Mouse (Mus musculus) brain, embryonic 14.5 days (tissue): Measurements from ENCODE around the gene Exosc10.

Source experiments
- CTCF ChIP-seq: fragments of 200-500 bp; IDR thresholded peaks from 2 replicates; pipeline ENCODE4 v1.5.1; 2012; ENCODE audit warnings: inconsistent platforms, mild to moderate bottlenecking, moderate library complexity, borderline replicate concordance; ENCODE audit not compliant: insufficient read depth, insufficient read length; ENCODE audit errors: extremely low read depth
- POLR2A ChIP-seq: fragments of 200-500 bp; IDR thresholded peaks from 2 replicates; pipeline ENCODE4 v1.6.1; 2012; ENCODE audit warnings: mild to moderate bottlenecking, inconsistent platforms, borderline replicate concordance; ENCODE audit not compliant: poor library complexity, insufficient read depth, insufficient read length, severe bottlenecking; ENCODE audit errors: extremely low read depth

DNA sequence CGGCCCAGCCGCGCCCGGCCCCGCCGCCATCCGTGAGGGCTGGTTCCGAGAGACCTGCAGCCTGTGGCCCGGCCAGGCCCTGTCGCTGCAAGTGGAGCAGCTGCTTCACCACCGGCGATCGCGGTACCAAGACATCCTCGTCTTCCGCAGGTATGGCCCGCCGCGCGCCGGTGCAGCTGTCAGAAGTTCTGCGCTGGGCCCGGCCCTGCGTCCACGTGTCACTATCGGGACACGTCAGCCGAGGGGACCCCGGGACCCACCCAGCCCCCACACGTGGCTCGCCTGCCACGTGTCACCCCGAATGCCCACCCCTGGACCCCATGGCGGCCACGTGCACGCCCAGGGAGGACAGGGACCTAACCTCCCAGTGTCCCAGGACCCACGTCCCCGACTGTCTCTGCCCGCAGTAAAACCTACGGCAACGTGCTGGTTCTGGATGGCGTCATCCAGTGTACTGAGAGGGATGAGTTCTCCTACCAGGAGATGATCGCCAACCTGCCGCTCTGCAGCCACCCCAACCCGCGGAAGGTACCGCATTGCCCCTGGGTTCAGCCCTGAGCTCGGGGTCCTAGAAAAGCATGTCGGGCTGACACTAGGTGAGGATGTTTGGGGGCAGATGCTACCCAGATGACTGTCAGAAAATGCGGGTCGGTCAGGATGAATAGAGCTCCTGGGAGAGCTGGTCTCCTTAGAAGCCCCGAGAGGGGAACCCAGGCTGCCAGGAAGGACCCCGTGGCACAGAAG, 33.6 kb downstream of the Exosc10 start:
- TF ChIP-seq POLR2A: no peak
- TF ChIP-seq CTCF: no peak
